Mouse (Mus musculus) midbrain, embryonic 12.5 days (tissue): ENCODE measurements around the gene Msx3. TPM values are rescaled to one million over a fixed set of nuclear protein-coding genes. Genes with fewer than 3 reads are reported as not detected.

ENCODE experiments used
- ATAC-seq: fragments of 200-750 bp; cut with Nextera tagmentation; 2 replicates; pipeline ENCODE4 v1.8.0; 2017; ENCODE audit warnings: low read depth, moderate TSS enrichment, moderate library complexity; ENCODE audit not compliant: low FRiP score
- H3K27ac ChIP-seq: fragments of 300-500 bp; sonication (generic); replicated peaks from 2 replicates; pipeline ENCODE4 v1.5.1; 2016; ENCODE audit warnings: mild to moderate bottlenecking
- H3K27me3 ChIP-seq: fragments of 300-500 bp; sonication (generic); 2 replicates; pipeline ENCODE4 v1.6.1; 2016; ENCODE audit warnings: mild to moderate bottlenecking
- H3K36me3 ChIP-seq: fragments of 300-500 bp; sonication (generic); 2 replicates; pipeline ENCODE4 v1.6.1; 2016
- H3K4me1 ChIP-seq: fragments of 300-500 bp; sonication (generic); 2 replicates; pipeline ENCODE4 v1.6.1; 2016
- H3K4me2 ChIP-seq: fragments of 300-500 bp; sonication (generic); replicated peaks from 2 replicates; pipeline ENCODE4 v1.6.1; 2016; ENCODE audit warnings: mild to moderate bottlenecking, moderate library complexity
- H3K4me3 ChIP-seq: fragments of 300-500 bp; sonication (generic); 2 replicates; pipeline ENCODE4 v1.5.1; 2016; ENCODE audit warnings: mild to moderate bottlenecking
- H3K9ac ChIP-seq: fragments of 300-500 bp; sonication (generic); replicated peaks from 2 replicates; pipeline ENCODE4 v1.6.1; 2016; ENCODE audit warnings: mild to moderate bottlenecking, moderate library complexity
- H3K9me3 ChIP-seq: fragments of 300-500 bp; sonication (generic); 2 replicates; pipeline ENCODE4 v1.6.1; 2016; ENCODE audit warnings: mild to moderate bottlenecking
- WGBS: fragments of 180-500 bp; shearing (Covaris S2); methylation state at CpG from one replicate; pipeline ENCODE4 v1.1.7; 2016; 5-methylcytosine and 5-hydroxymethylcytosine counted together
- polyA plus RNA-seq: library from polyadenylated mRNA; unstranded; fragments of >200 nt; fragmentation: Nextera tagmentation; extraction: Ambion mirVana; gene quantifications from 2 replicates; pipeline ENCODE4 v1.2.1, GENCODE M21; 2016

The Msx3 gene
- polyA plus RNA-seq, 1 experiment from 2014 or later: 6.9 TPM

DNA sequence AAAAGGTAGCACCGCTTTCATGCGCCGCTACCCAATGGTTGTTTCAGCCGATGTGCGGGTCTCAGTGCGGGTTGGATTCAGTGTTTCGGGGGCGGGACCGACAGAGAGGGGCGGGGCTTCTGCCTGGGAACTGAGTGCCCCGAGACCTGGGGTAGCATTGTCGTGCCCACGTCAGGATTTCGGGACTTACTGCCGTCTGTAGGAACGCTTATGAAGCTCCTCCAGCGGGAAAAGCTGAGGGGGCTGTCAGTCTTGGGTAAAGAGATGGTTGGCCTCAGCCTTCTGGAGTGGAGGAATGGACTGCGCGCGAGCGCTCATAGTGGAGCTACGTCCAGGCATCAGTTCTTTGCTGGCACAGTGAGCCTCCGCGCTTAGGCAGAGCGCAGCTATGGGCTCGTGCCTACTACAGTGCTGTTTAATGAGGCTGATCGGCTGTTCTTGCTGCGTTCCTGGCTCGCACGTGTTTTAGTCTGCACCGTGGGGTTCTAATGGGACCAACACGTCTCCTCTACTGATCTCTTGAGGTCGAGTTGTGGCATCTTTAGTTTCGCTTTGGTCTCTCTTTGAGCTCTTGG is 313 bp upstream of the Msx3 start:
- no peak overlapping the region for H3K9ac ChIP-seq
- peaks cover 99% of the 10 kb centered on the region for H3K27me3 ChIP-seq
- peak overlapping the region; percentile 51 for H3K4me2 ChIP-seq
- whole genome bisulfite sequencing: under 1% methylated on average over 34 of the region's 34 CpGs
- H3K9me3 ChIP-seq: no peaks in the 10 kb centered on the region
- peaks cover 24% of the 10 kb centered on the region for H3K4me1 ChIP-seq
- peak; percentile 63 for ATAC-seq
- peak overlapping the region; percentile 34 for H3K4me3 ChIP-seq
- no peak overlapping the region for H3K27ac ChIP-seq
- H3K36me3 ChIP-seq: no peaks in the 10 kb centered on the region

GRCm38 (mm10) chr7:140047811-140048311 is 1.0 kb downstream of the Msx3 start:
- under 1% methylated on average over 33 of the region's 33 CpGs for WGBS
- H3K4me2 ChIP-seq: peak overlapping the region; percentile 51
- no peaks in the 10 kb centered on the region for H3K36me3 ChIP-seq
- no peak overlapping the region for H3K27ac ChIP-seq
- peaks cover 97% of the 10 kb centered on the region for H3K27me3 ChIP-seq
- peaks cover 24% of the 10 kb centered on the region for H3K4me1 ChIP-seq
- no peak for ATAC-seq
- no peaks in the 10 kb centered on the region for H3K9me3 ChIP-seq
- peak overlapping the region; percentile 34 for H3K4me3 ChIP-seq
- no peak overlapping the region for H3K9ac ChIP-seq

GRCm38 (mm10) chr7:140045546-140045945 is 3.3 kb downstream of the Msx3 start:
- WGBS: 75% methylated on average over 4 of the region's 4 CpGs
- H3K27me3 ChIP-seq: peaks cover 83% of the 10 kb centered on the region
- H3K4me2 ChIP-seq: no peak overlapping the region
- peaks cover 6% of the 10 kb centered on the region for H3K36me3 ChIP-seq
- H3K27ac ChIP-seq: no peak overlapping the region
- H3K4me1 ChIP-seq: peaks cover 24% of the 10 kb centered on the region
- no peak overlapping the region for H3K4me3 ChIP-seq
- ATAC-seq: no peak
- no peak overlapping the region for H3K9ac ChIP-seq
- H3K9me3 ChIP-seq: no peaks in the 10 kb centered on the region

DNA sequence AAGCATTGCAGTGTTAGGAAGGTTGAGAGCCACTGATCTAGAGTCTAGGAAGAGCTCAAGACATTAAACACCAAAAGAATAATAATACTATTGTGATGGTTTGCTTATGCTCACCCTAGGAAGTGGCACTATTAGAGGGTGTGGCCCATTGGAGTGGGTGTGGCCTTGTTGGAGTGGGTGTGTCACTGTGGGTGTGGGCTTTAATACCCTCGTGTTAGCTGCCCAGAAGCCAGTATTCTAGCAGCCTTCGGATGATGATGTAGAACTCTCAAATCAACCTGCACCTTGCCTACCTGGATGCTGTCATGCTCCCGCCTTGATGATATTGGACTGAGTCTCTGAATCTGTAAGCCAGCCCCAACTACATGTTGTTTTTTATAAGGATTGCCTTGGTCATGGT is 6.2 kb downstream of the Msx3 start:
- Histone ChIP-seq H3K4me1 (peaks cover 3% of the 10 kb centered on the region), H3K27me3 (peaks cover 60% of the 10 kb centered on the region), H3K9ac (no peak overlapping the region), H3K27ac (no peak overlapping the region), H3K4me2 (no peak overlapping the region), H3K4me3 (no peak overlapping the region), H3K36me3 (peaks cover 18% of the 10 kb centered on the region), H3K9me3 (no peaks in the 10 kb centered on the region)
- no peak for ATAC-seq
- WGBS: 70% methylated on average over 3 of the region's 3 CpGs

- peak overlapping the region; percentile 91 for H3K4me3 ChIP-seq
- H3K36me3 ChIP-seq: peaks cover 32% of the 10 kb centered on the region
- peak overlapping the region; percentile 88 for H3K4me2 ChIP-seq
- H3K27me3 ChIP-seq: peaks cover 14% of the 10 kb centered on the region
- no peaks in the 10 kb centered on the region for H3K9me3 ChIP-seq
- H3K4me1 ChIP-seq: peaks cover 24% of the 10 kb centered on the region
- no peak overlapping the region for H3K27ac ChIP-seq
- 50% methylated on average over 3 of the region's 3 CpGs for WGBS
- ATAC-seq: no peak
- peak overlapping the region; percentile 85 for H3K9ac ChIP-seq
Observed at GRCm38 (mm10) chr7:140037171-140037555, 11.7 kb downstream of the Msx3 start.

DNA sequence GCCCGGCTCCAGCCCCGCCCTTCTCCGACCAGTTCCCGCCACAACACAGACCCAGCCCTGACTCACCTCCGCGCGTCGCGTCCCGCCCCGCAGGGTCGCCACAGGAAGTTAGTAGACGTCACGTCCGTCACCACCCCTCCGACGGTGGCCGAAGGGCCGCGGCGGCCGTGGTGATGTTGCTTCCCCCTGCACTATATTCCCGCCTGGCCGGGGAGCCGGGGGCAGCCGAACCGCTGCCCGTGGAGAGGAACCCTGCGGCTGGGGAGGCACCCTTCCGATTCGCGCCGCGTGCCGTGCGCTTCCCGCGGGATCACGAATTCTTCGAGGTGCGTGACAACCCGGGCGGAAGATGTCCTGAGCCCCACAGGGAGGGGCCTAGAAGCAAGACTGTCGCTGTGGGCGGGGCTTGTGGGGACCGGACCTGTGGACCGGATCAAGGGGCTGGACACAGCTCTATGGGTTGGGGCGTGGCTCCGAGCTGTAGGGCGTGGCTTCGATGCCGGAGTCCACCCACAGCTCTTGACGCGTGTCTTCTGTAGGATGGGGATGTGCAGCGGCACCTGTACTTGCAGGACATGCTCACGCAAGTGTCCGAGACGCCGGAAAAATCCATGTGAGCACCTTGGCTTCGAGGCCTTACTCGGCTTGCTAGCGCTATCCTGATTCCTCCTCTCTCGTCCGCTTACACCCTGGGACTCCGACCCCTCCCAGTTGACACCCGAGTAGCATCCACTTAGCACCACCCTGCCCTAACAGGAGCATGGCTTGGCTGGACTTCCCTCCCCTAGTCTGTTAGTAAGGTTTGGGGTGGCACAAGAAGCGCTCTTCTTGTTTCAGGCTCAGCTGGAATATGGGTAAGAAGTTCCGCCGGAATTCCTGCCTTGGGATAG is 12.4 kb downstream of the Msx3 start, which contains the start of the genes Zfp511 and Tubgcp2:
Zfp511 (plus strand) TSS at position 111 of the 890 bp plus-strand sequence.
Tubgcp2 (minus strand) TSS at position 389 of the 890 bp plus-strand sequence.
- Histone ChIP-seq H3K27ac (peak within 1 kb of the TSS; percentile 86), H3K4me1 (peaks cover 24% of the 10 kb centered on the region), H3K4me3 (peak within 1 kb of the TSS; percentile 91), H3K27me3 (peaks cover 14% of the 10 kb centered on the region), H3K36me3 (peaks cover 38% of the 10 kb centered on the region), H3K4me2 (peak within 1 kb of the TSS; percentile 88), H3K9me3 (no peaks in the 10 kb centered on the region), H3K9ac (peak within 1 kb of the TSS; percentile 85)
- peak; percentile 98 for ATAC-seq
- 2% methylated on average over 69 of the region's 69 CpGs for WGBS

DNA sequence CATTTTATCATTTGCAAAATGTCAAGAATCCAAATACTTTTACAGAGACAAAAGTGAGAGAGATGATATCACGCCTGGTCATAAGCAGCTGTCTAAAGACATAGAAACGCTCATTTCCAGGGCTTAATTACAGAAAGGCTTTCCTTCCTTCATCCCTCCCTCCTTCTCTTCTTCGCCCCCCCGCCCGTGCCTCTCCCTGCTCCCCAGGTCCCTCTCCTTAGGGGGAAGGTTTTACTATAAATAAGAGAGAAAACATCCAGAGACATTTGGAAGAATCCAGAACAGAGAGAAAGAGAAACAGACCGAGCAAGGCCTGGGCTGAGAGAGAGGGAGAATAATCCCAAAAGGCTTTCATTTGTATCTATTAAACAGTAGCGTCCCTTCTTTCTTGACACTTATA is 13.4 kb downstream of the Msx3 start:
- peak overlapping the region; percentile 86; the same call in 1 of the 2 replicates for H3K27ac ChIP-seq
- peak overlapping the region; percentile 91 for H3K4me3 ChIP-seq
- H3K9me3 ChIP-seq: no peaks in the 10 kb centered on the region
- H3K27me3 ChIP-seq: peaks cover 10% of the 10 kb centered on the region
- no peak for ATAC-seq
- 24% methylated on average over 7 of the region's 7 CpGs for WGBS
- H3K4me2 ChIP-seq: peak overlapping the region; percentile 88
- H3K36me3 ChIP-seq: peaks cover 42% of the 10 kb centered on the region
- H3K4me1 ChIP-seq: peaks cover 24% of the 10 kb centered on the region
- peak overlapping the region; percentile 85 for H3K9ac ChIP-seq

DNA sequence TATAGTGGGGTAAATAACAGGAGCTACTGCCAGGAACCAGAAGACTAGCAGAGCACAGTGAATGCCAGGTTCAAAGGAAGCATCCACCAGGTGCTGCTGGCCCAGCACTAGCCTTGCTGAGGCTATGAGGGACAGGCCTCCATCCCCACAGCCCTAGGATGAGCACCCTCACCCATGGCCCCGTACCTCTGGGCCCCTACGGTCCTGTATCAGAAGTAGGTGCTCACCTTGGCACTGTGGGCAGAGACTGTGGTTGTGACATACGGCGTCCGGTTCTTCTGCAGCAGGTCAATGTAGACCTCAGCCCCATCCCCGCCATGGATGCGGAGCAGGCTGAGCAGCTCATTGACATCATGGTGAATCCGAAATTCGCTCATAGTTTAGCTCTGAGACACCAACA is 15.5 kb downstream of the Msx3 start:
- Histone ChIP-seq H3K27me3 (peaks cover 7% of the 10 kb centered on the region), H3K4me3 (no peak overlapping the region), H3K4me1 (peaks cover 24% of the 10 kb centered on the region), H3K9ac (no peak overlapping the region), H3K27ac (no peak overlapping the region), H3K4me2 (no peak overlapping the region), H3K9me3 (no peaks in the 10 kb centered on the region), H3K36me3 (peaks cover 50% of the 10 kb centered on the region)
- WGBS: 91% methylated on average over 9 of the region's 9 CpGs
- ATAC-seq: no peak

GRCm38 (mm10) chr7:140032366-140032765 is 16.5 kb downstream of the Msx3 start:
- Histone ChIP-seq H3K9ac (no peak overlapping the region), H3K9me3 (no peaks in the 10 kb centered on the region), H3K36me3 (peaks cover 56% of the 10 kb centered on the region), H3K4me1 (peaks cover 21% of the 10 kb centered on the region), H3K27me3 (peaks cover 2% of the 10 kb centered on the region), H3K4me3 (no peak overlapping the region), H3K4me2 (no peak overlapping the region), H3K27ac (no peak overlapping the region)
- WGBS: 95% methylated on average over 10 of the region's 10 CpGs
- ATAC-seq: no peak

GRCm38 (mm10) chr7:140031771-140032170 is 17.1 kb downstream of the Msx3 start:
- Histone ChIP-seq H3K4me2 (no peak overlapping the region), H3K9ac (no peak overlapping the region), H3K9me3 (no peaks in the 10 kb centered on the region), H3K4me1 (peaks cover 15% of the 10 kb centered on the region), H3K27ac (no peak overlapping the region), H3K27me3 (no peaks in the 10 kb centered on the region), H3K36me3 (peaks cover 56% of the 10 kb centered on the region), H3K4me3 (no peak overlapping the region)
- 94% methylated on average over 12 of the region's 12 CpGs for WGBS
- ATAC-seq: no peak

DNA sequence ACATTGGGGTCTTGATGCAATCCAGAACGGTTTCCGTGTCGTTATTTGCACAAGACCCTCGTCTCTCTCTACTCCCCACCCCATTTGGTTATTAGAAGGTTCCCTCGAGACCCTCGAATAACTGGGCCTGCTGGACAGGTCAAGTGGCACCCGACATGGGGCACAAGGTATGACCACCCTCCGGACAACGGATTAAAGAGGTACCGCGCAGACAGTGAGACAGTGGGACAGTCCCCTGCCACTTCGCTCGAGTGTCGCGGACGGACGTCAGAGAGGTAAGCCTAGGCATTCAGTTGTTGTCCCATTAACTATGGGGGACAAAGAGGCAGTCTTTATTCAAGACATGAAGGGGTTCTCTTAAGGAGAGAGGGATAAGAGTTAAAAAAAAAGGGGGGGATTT is 37.6 kb downstream of the Msx3 start:
- peaks cover 37% of the 10 kb centered on the region for H3K36me3 ChIP-seq
- ATAC-seq: no peak
- no peaks in the 10 kb centered on the region for H3K27me3 ChIP-seq
- H3K27ac ChIP-seq: no peak overlapping the region
- H3K4me3 ChIP-seq: no peak overlapping the region
- no peak overlapping the region for H3K4me2 ChIP-seq
- no peak overlapping the region for H3K9ac ChIP-seq
- WGBS: 94% methylated on average over 17 of the region's 17 CpGs
- H3K4me1 ChIP-seq: no peaks in the 10 kb centered on the region
- no peaks in the 10 kb centered on the region for H3K9me3 ChIP-seq

GRCm38 (mm10) chr7:140007781-140008180 is 41.1 kb downstream of the Msx3 start:
- H3K4me2 ChIP-seq: no peak overlapping the region
- no peak for ATAC-seq
- no peak overlapping the region for H3K27ac ChIP-seq
- H3K4me3 ChIP-seq: no peak overlapping the region
- H3K9me3 ChIP-seq: no peaks in the 10 kb centered on the region
- H3K27me3 ChIP-seq: no peaks in the 10 kb centered on the region
- 95% methylated on average over 9 of the region's 9 CpGs for WGBS
- peaks cover 61% of the 10 kb centered on the region for H3K36me3 ChIP-seq
- H3K9ac ChIP-seq: no peak overlapping the region
- H3K4me1 ChIP-seq: no peaks in the 10 kb centered on the region
